Mouse (Mus musculus): Measurements from ENCODE around the gene Rpe.
"Not testable (repeated sequence)": the region's sequence is repeated elsewhere in the genome, so short reads cannot be mapped to it uniquely, and the experiment has no call there.

Gene Rpe

GRCm38 (mm10) chr1:66700693-66701575, at the start of gene Rpe:
Gene Rpe, plus strand, starts transcription at chr1:66700831.
- peak; percentile 93 for DNase-seq (ENCODE audit: extremely low spot score)

GRCm38 (mm10) chr1:66655119-66655746, 45.4 kb upstream of the Rpe start:
- peak; percentile 14 for DNase-seq (ENCODE audit: extremely low spot score)

- DNase-seq (ENCODE audit: extremely low spot score), result peak; percentile 30
These were observed 44.9 kb upstream of the Rpe start for GRCm38 (mm10) chr1:66655747-66656119.

GRCm38 (mm10) chr1:66671475-66671874, 29.2 kb upstream of the Rpe start:
- DNase-seq (ENCODE audit: extremely low spot score), result no peak

- DNase-seq (ENCODE audit: extremely low spot score), result no peak
These were observed 27.8 kb upstream of the Rpe start for GRCm38 (mm10) chr1:66672812-66673211.

GRCm38 (mm10) chr1:66677928-66678327, 22.7 kb upstream of the Rpe start:
- no peak for DNase-seq (ENCODE audit: extremely low spot score)

GRCm38 (mm10) chr1:66678662-66679061, 22.0 kb upstream of the Rpe start:
- no peak for DNase-seq (ENCODE audit: extremely low spot score)

- DNase-seq (ENCODE audit: extremely low spot score), result no peak
These were observed 17.7 kb upstream of the Rpe start for GRCm38 (mm10) chr1:66682974-66683373.

GRCm38 (mm10) chr1:66691772-66692171, 8.9 kb upstream of the Rpe start:
- no peak for DNase-seq (ENCODE audit: extremely low spot score)

- DNase-seq (ENCODE audit: extremely low spot score), result no peak
These were observed 8.3 kb upstream of the Rpe start for GRCm38 (mm10) chr1:66692308-66692707.

- DNase-seq (ENCODE audit: extremely low spot score), result no peak
These were observed 7.7 kb upstream of the Rpe start for GRCm38 (mm10) chr1:66692780-66693392.

GRCm38 (mm10) chr1:66694266-66694665, 6.4 kb upstream of the Rpe start:
- DNase-seq (ENCODE audit: extremely low spot score), result no peak

GRCm38 (mm10) chr1:66695296-66695695, 5.3 kb upstream of the Rpe start:
- no peak for DNase-seq (ENCODE audit: extremely low spot score)

GRCm38 (mm10) chr1:66699630-66700029, 1.0 kb upstream of the Rpe start:
- not testable (repeated sequence) for DNase-seq (ENCODE audit: extremely low spot score)

GRCm38 (mm10) chr1:66700149-66700692, 410 bp upstream of the Rpe start:
- DNase-seq (ENCODE audit: extremely low spot score), result no peak

GRCm38 (mm10) chr1:66701576-66701940, 927 bp downstream of the Rpe start:
- no peak for DNase-seq (ENCODE audit: extremely low spot score)

GRCm38 (mm10) chr1:66702623-66703345, 2.2 kb downstream of the Rpe start:
- DNase-seq (ENCODE audit: extremely low spot score), result no peak

- no peak for DNase-seq (ENCODE audit: extremely low spot score)
These were observed 3.9 kb downstream of the Rpe start for GRCm38 (mm10) chr1:66704523-66704922.

- DNase-seq (ENCODE audit: extremely low spot score), result no peak
These were observed 12.2 kb downstream of the Rpe start for GRCm38 (mm10) chr1:66712859-66713258.

GRCm38 (mm10) chr1:66730581-66730980, 29.9 kb downstream of the Rpe start:
- DNase-seq (ENCODE audit: extremely low spot score), result no peak

- DNase-seq (ENCODE audit: extremely low spot score), result no peak
These were observed 68.1 kb downstream of the Rpe start for GRCm38 (mm10) chr1:66768764-66769163.

All from embryo, embryonic 9.5 days (tissue).